ENCODE assay signal across 12 mouse cellular contexts in the genomic region with DNA sequence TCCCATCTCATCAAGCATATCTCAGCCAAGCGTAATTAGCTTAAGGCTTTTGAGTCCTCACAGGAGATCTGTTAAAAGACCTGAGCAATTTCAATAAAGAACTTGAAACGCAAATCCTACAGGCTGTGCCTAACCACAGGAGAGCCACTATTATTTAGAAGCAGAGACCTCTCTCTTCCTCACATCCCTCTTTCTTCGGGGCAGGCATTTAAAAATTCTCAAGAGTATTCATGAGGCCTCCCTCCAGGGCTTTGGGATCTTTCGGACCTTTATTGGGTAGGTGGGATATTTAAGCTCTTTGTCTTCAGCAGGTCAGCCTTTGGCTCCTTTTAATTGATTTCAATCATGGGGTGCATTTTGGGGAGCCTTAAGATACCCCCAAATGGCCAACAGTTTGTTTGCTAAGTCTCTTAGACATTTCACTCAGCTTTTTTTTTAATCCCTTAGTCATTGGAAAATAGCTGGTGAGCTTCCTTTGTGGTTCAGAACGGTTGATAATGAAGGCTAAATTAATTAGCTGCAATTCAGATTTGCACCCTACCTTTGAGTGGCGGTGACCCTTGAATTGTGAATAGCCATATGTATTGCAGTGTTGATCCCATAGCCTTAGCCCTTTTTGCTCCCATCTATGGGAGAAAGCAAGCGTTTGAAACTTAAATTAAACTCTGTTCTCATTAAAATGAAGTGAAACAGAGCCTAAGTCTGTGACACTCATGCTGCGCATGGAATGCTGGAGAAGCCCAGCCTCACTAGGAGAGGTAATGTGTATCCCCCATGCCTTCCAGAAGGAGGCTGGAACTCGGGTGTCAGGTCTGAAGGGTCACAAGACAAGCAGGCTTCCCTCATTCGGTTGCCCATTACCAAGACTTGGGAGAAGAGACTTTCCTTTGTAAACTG.
A peak's percentile ranks its signal among the peaks of the same experiment; 100 is the strongest.
DNase-seq lines count a peak whose midpoint lies in the region; ATAC-seq and TF ChIP-seq lines count a peak whose summit lies in the region.
"Had no signal": no experiment of that assay in that cellular context is flagged by ENCODE, and none has a peak within 500 bp of the region (broad histone marks: within the 10 kb centered on the region; RNA-seq: fewer than 3 reads in every experiment).

No protein-coding gene starts in this region.

- no peak overlapping the region for H3K4me3 ChIP-seq in forebrain, postnatal 0 days (ENCODE audit: low read depth, low read length)
- no peak overlapping the region for H3K4me3 ChIP-seq in midbrain, embryonic 14.5 days (replicated peaks; ENCODE audit: low read depth, low read length)
- no peak overlapping the region for H3K4me3 ChIP-seq in intestine, embryonic 16.5 days (ENCODE audit: low read length)

- TF ChIP-seq POLR2A in brain, embryonic 14.5 days (IDR thresholded peaks at IDR 0.05; ENCODE audit: borderline replicate concordance, extremely low read depth, insufficient read depth, insufficient read length, poor library complexity, severe bottlenecking) = no peak

- no peaks in the 10 kb centered on the region for H3K9me3 ChIP-seq in forebrain, postnatal 0 days (ENCODE audit: low read length)
- H3K9me3 ChIP-seq in midbrain, embryonic 14.5 days (ENCODE audit: control insufficient read depth, low read length) = no peaks in the 10 kb centered on the region
- H3K9me3 ChIP-seq in intestine, embryonic 16.5 days (ENCODE audit: control insufficient read depth, low read length) = no peaks in the 10 kb centered on the region

- WGBS in forebrain, postnatal 0 days = 11% methylated on average over 10 of the region's 10 CpGs
- WGBS in midbrain, embryonic 14.5 days = 9% methylated on average over 10 of the region's 10 CpGs
- WGBS in intestine, embryonic 16.5 days = 55% methylated on average over 10 of the region's 10 CpGs

- no peaks in the 10 kb centered on the region for H3K36me3 ChIP-seq in forebrain, postnatal 0 days (ENCODE audit: insufficient read depth)
- H3K36me3 ChIP-seq in midbrain, embryonic 14.5 days (ENCODE audit: control insufficient read depth, insufficient read depth, low read length) = no peaks in the 10 kb centered on the region
- no peaks in the 10 kb centered on the region for H3K36me3 ChIP-seq in intestine, embryonic 16.5 days (ENCODE audit: control insufficient read depth, insufficient read depth, low read length)
- H3K36me3 ChIP-seq: G1E had no signal

- no peaks in the 10 kb centered on the region for H3K27me3 ChIP-seq in forebrain, postnatal 0 days (ENCODE audit: insufficient read depth, low read length)
- H3K27me3 ChIP-seq in midbrain, embryonic 14.5 days (ENCODE audit: control insufficient read depth, insufficient read depth, low read length) = no peaks in the 10 kb centered on the region
- H3K27me3 ChIP-seq in intestine, embryonic 16.5 days (replicated peaks; ENCODE audit: control insufficient read depth, insufficient read depth, low read length) = no peaks in the 10 kb centered on the region

- TF ChIP-seq CTCF in brain, embryonic 14.5 days (IDR thresholded peaks at IDR 0.05; ENCODE audit: borderline replicate concordance, extremely low read depth, insufficient read depth, insufficient read length) = no peak
- TF ChIP-seq CTCF in forebrain, postnatal 0 days (IDR thresholded peaks at IDR 0.05; ENCODE audit: low read depth) = no peak

- H3K4me1 ChIP-seq in forebrain, postnatal 0 days (ENCODE audit: insufficient read depth) = peaks cover 4% of the 10 kb centered on the region; the same call in 1 of the 2 replicates
- H3K4me1 ChIP-seq in midbrain, embryonic 14.5 days (ENCODE audit: control insufficient read depth, insufficient read depth, low read length) = peaks cover 20% of the 10 kb centered on the region; the same call in 1 of the 2 replicates
- no peaks in the 10 kb centered on the region for H3K4me1 ChIP-seq in intestine, embryonic 16.5 days (ENCODE audit: control insufficient read depth, insufficient read depth, low read length)

- peak; percentile 93 for DNase-seq in brain, embryonic 14.5 days (ENCODE audit: low read depth)
- peak; percentile 45 for DNase-seq in embryo, embryonic 11 days
- peak; percentile 14 for DNase-seq in forebrain, postnatal 0 days
- peak; percentile 31 for DNase-seq in midbrain, embryonic 14.5 days
- DNase-seq in thymus, postnatal 14 days = no peak
- DNase-seq in liver = no peak
- DNase-seq in left cerebral cortex, adult 9 months (ENCODE audit: low spot score in 2 of 2) = no peak
- DNase-seq: thymus, postnatal 36 days had no signal

- H3K27ac ChIP-seq in forebrain, postnatal 0 days (ENCODE audit: low read depth, low read length) = peak overlapping the region; percentile 81
- peak overlapping the region; percentile 69 for H3K27ac ChIP-seq in midbrain, embryonic 14.5 days (replicated peaks; ENCODE audit: low read depth, low read length)
- H3K27ac ChIP-seq in intestine, embryonic 16.5 days (ENCODE audit: low read length) = no peak overlapping the region
- H3K27ac ChIP-seq: macrophage had no signal

- no peak overlapping the region for H3K4me2 ChIP-seq in forebrain, postnatal 0 days (ENCODE audit: low read depth)
- H3K4me2 ChIP-seq in midbrain, embryonic 14.5 days (ENCODE audit: low read length) = peak overlapping the region; percentile 40
- H3K4me2 ChIP-seq in intestine, embryonic 16.5 days (ENCODE audit: low read depth, low read length) = no peak overlapping the region
- H3K4me2 ChIP-seq: liver, embryonic 11.5 days had no signal

- ATAC-seq in forebrain, postnatal 0 days = no peak
- peak; percentile 51; the same call in 1 of the 2 replicates for ATAC-seq in midbrain, embryonic 14.5 days (ENCODE audit: low FRiP score, low TSS enrichment)
- no peak for ATAC-seq in intestine, embryonic 16.5 days

- no peak overlapping the region for H3K9ac ChIP-seq in forebrain, postnatal 0 days
- H3K9ac ChIP-seq in midbrain, embryonic 14.5 days (replicated peaks; ENCODE audit: low read length) = no peak overlapping the region
- no peak overlapping the region for H3K9ac ChIP-seq in intestine, embryonic 16.5 days (ENCODE audit: low read depth, low read length)

Comparison
In these comparisons a context has a peak if more than half of its experiments do, and no peak if none do; other contexts are left out.
1. DNase-seq: peak in brain, embryonic 14.5 days (single experiment), embryo, embryonic 11 days (single experiment), forebrain, postnatal 0 days (single experiment) and midbrain, embryonic 14.5 days (single experiment); none in thymus, postnatal 14 days (single experiment), liver (single experiment) and left cerebral cortex, adult 9 months (0 of 2).